Mouse (Mus musculus) MEL (cell line): ENCODE data around the gene Glp2r. TPM values are rescaled to one million over a fixed set of nuclear protein-coding genes. Genes with fewer than 3 reads are reported as not detected.

Source experiments
- DNase-seq: peaks from one replicate; pipeline ENCODE4 v3.0.0; 2011; ENCODE audit warnings: low read depth, low spot score
- H3K27ac ChIP-seq: 2 replicates; pipeline ENCODE4 v1.5.1; 2012; ENCODE audit warnings: low read depth, mild to moderate bottlenecking, control low read depth, low read length, moderate library complexity; ENCODE audit not compliant: control insufficient read depth
- H3K27me3 ChIP-seq, 2 experiments: fragments of 150-350 bp in 1 of 2; sonication (generic) in 1 of 2; 2 replicates each; pipeline ENCODE4 v1.6.1; 2012; ENCODE audit warnings: low read length in 2 of 2, mild to moderate bottlenecking in 2 of 2, improper control_type of control experiment in 1 of 2, moderate library complexity in 1 of 2; ENCODE audit not compliant: insufficient read depth in 2 of 2, control insufficient read depth in 1 of 2
- H3K36me3 ChIP-seq, 2 experiments: 2 replicates each; pipeline ENCODE4 v1.6.1; 2012 to 2014; ENCODE audit warnings: low read length in 2 of 2, improper control_type of control experiment in 1 of 2, inconsistent platforms in 1 of 2, mild to moderate bottlenecking in 1 of 2; ENCODE audit not compliant: insufficient read depth in 2 of 2, control insufficient read depth in 1 of 2
- H3K4me1 ChIP-seq, 2 experiments: fragments of 150-350 bp in 1 of 2; sonication (generic) in 1 of 2; 2 replicates each; pipeline ENCODE4 v1.6.1; 2012; ENCODE audit warnings: low read length in 2 of 2, improper control_type of control experiment in 1 of 2, mild to moderate bottlenecking in 1 of 2; ENCODE audit not compliant: insufficient read depth in 2 of 2, control insufficient read depth in 1 of 2
- H3K4me3 ChIP-seq, 2 experiments: fragments of 150-350 bp in 1 of 2; sonication (generic) in 1 of 2; 2 replicates each; pipeline ENCODE4 v1.5.1; 2012; ENCODE audit warnings: low read depth in 2 of 2, low read length in 2 of 2, mild to moderate bottlenecking in 2 of 2, moderate library complexity in 2 of 2, control low read depth in 1 of 2, improper control_type of control experiment in 1 of 2; ENCODE audit not compliant: control insufficient read depth in 1 of 2, insufficient read depth in 1 of 2
- H3K79me2 ChIP-seq: 2 replicates; pipeline ENCODE4 v1.6.1; 2012; ENCODE audit warnings: mild to moderate bottlenecking, low read length, moderate library complexity; ENCODE audit not compliant: control insufficient read depth, poor library complexity, insufficient read depth
- H3K9ac ChIP-seq: 2 replicates; pipeline ENCODE4 v1.6.1; 2012; ENCODE audit warnings: low read depth, mild to moderate bottlenecking, control low read depth, low read length, moderate library complexity; ENCODE audit not compliant: control insufficient read depth, poor library complexity, severe bottlenecking
- H3K9me3 ChIP-seq: fragments of 150-350 bp; sonication (generic); replicated peaks from 2 replicates; pipeline ENCODE4 v1.6.1; 2012; ENCODE audit warnings: mild to moderate bottlenecking, low read length, improper control_type of control experiment, moderate library complexity; ENCODE audit not compliant: insufficient read depth
- BHLHE40 ChIP-seq: IDR thresholded peaks from 2 replicates; pipeline ENCODE4 v1.6.1; 2012; ENCODE audit warnings: low read depth, mild to moderate bottlenecking, inconsistent platforms, low read length, improper control_type of control experiment, borderline replicate concordance
- CHD2 ChIP-seq: IDR thresholded peaks from 2 replicates; pipeline ENCODE4 v1.6.1; 2011; ENCODE audit warnings: low read length, improper control_type of control experiment
- CTCF ChIP-seq, 3 experiments: IDR thresholded peaks in 2 of 3; conservative IDR thresholded peaks in 1 of 3; 2 replicates each; pipeline ENCODE4 v1.5.1; 2011 to 2012; ENCODE audit warnings: low read length in 3 of 3, low read depth in 2 of 3, mild to moderate bottlenecking in 2 of 3, improper control_type of control experiment in 1 of 3, inconsistent platforms in 1 of 3, mixed read lengths in 1 of 3, moderate library complexity in 1 of 3; ENCODE audit not compliant: control insufficient read depth in 1 of 3, insufficient read depth in 1 of 3, poor library complexity in 1 of 3, severe bottlenecking in 1 of 3
- E2F4 ChIP-seq: IDR thresholded peaks from 2 replicates; pipeline ENCODE4 v1.6.1; 2011; ENCODE audit warnings: low read depth, low read length, improper control_type of control experiment, borderline replicate concordance
- EP300 ChIP-seq, 2 experiments: IDR thresholded peaks; 2 replicates each; pipeline ENCODE4 v1.6.1; 2011; ENCODE audit warnings: improper control_type of control experiment in 2 of 2, low read length in 2 of 2, low read depth in 1 of 2, mild to moderate bottlenecking in 1 of 2
- JUND ChIP-seq: IDR thresholded peaks from 2 replicates; pipeline ENCODE4 v1.6.1; 2011; ENCODE audit warnings: low read depth, mild to moderate bottlenecking, improper control_type of control experiment, low read length
- KAT2A ChIP-seq: conservative IDR thresholded peaks from 2 replicates; pipeline ENCODE4 v1.6.1; 2012; ENCODE audit warnings: low read depth, low read length, improper control_type of control experiment, inconsistent platforms
- MAFK ChIP-seq: IDR thresholded peaks from 2 replicates; pipeline ENCODE4 v1.6.1; 2011; ENCODE audit warnings: low read depth, mild to moderate bottlenecking, low read length, improper control_type of control experiment, borderline replicate concordance
- MAX ChIP-seq: IDR thresholded peaks from 2 replicates; pipeline ENCODE4 v1.6.1; 2011; ENCODE audit warnings: low read length, improper control_type of control experiment
- MAZ ChIP-seq: IDR thresholded peaks from 2 replicates; pipeline ENCODE4 v1.6.1; 2012; ENCODE audit warnings: low read depth, mild to moderate bottlenecking, inconsistent platforms, low read length, improper control_type of control experiment
- MXI1 ChIP-seq: IDR thresholded peaks from 2 replicates; pipeline ENCODE4 v1.6.1; 2011; ENCODE audit warnings: mild to moderate bottlenecking, low read depth, low read length, improper control_type of control experiment
- POLR2A ChIP-seq, 2 experiments: IDR thresholded peaks; 2 replicates each; pipeline ENCODE4 v1.6.1; 2011 to 2012; ENCODE audit warnings: low read length in 2 of 2, mild to moderate bottlenecking in 2 of 2, control low read depth in 1 of 2, improper control_type of control experiment in 1 of 2, low read depth in 1 of 2, moderate library complexity in 1 of 2; ENCODE audit not compliant: control insufficient read depth in 1 of 2, insufficient read depth in 1 of 2, poor library complexity in 1 of 2
- POLR2AphosphoS2 ChIP-seq: IDR thresholded peaks from 2 replicates; pipeline ENCODE4 v1.6.1; 2011; ENCODE audit warnings: low read length, improper control_type of control experiment
- RAD21 ChIP-seq: IDR thresholded peaks from 2 replicates; pipeline ENCODE4 v1.6.1; 2011; ENCODE audit warnings: mild to moderate bottlenecking, low read depth, low read length, improper control_type of control experiment
- RCOR1 ChIP-seq: IDR thresholded peaks from 2 replicates; pipeline ENCODE4 v1.6.1; 2012; ENCODE audit warnings: low read depth, mild to moderate bottlenecking, inconsistent platforms, low read length, improper control_type of control experiment
- SIN3A ChIP-seq: IDR thresholded peaks from 2 replicates; pipeline ENCODE4 v1.6.1; 2012; ENCODE audit warnings: low read length, improper control_type of control experiment, inconsistent platforms
- SMC3 ChIP-seq: IDR thresholded peaks from 2 replicates; pipeline ENCODE4 v1.6.1; 2011; ENCODE audit warnings: low read depth, low read length, improper control_type of control experiment
- TAL1 ChIP-seq: IDR thresholded peaks from 2 replicates; pipeline ENCODE4 v1.6.1; 2012; ENCODE audit warnings: mild to moderate bottlenecking, inconsistent platforms, low read length, moderate library complexity, mixed read lengths
- ZC3H11A ChIP-seq: IDR thresholded peaks from 2 replicates; pipeline ENCODE4 v1.6.1; 2012; ENCODE audit warnings: low read depth, mild to moderate bottlenecking, inconsistent platforms, low read length, improper control_type of control experiment
- ZMIZ1 ChIP-seq: IDR thresholded peaks from 2 replicates; pipeline ENCODE4 v1.6.1; 2012; ENCODE audit warnings: low read depth, mild to moderate bottlenecking, inconsistent platforms, low read length, improper control_type of control experiment, moderate library complexity
- polyA plus RNA-seq, 2 experiments: library from polyadenylated mRNA; stranded (reverse) in 1 of 2; unstranded in 1 of 2; fragments of >175 nt in 1 of 2; fragments of >200 nt in 1 of 2; gene quantifications; 2 replicates each; pipeline versions ENCODE4 v1.2.1 to v1.2.4; 2012; ENCODE audit warnings: low replicate concordance in 2 of 2, low read depth in 1 of 2; ENCODE audit not compliant: insufficient read length in 2 of 2, insufficient read depth in 1 of 2, missing spikeins in 1 of 2
- total RNA-seq: library from RNA; depleted of rRNA; stranded (reverse); fragments of 300-350 nt; gene quantifications from 2 replicates; pipeline ENCODE4 v1.2.3, GENCODE M21; 2012

The Glp2r gene
- total and polyA plus RNA-seq, 3 experiments, result not detected

- Histone ChIP-seq H3K79me2 (no peaks in the 10 kb centered on the region), H3K36me3 (no peaks in the 10 kb centered on the region), H3K27me3 (no peaks in the 10 kb centered on the region), H3K9me3 (no peaks in the 10 kb centered on the region), H3K9ac (no peak overlapping the region), H3K27ac (no peak overlapping the region), H3K4me3 (no peak overlapping the region), H3K4me1 (no peaks in the 10 kb centered on the region)
- no peak for TF ChIP-seq POLR2A (IDR thresholded peaks at IDR 0.05; ENCODE audit: control insufficient read depth in 1 of 2, insufficient read depth in 1 of 2, low read depth in 1 of 2, low read length in 2 of 2, poor library complexity in 1 of 2)
- no peak for TF ChIP-seq MAFK
- no peak for TF ChIP-seq TAL1
- no peak for TF ChIP-seq CHD2
- no peak for TF ChIP-seq JUND
- no peak for TF ChIP-seq SMC3
- TF ChIP-seq POLR2AphosphoS2, result no peak
- no peak for TF ChIP-seq CTCF (IDR thresholded peaks at IDR 0.05 in 2 of 3, conservative IDR thresholded peaks at IDR 0.05 in 1 of 3; ENCODE audit: control insufficient read depth in 1 of 3, insufficient read depth in 1 of 3, low read depth in 2 of 3, low read length in 3 of 3, poor library complexity in 1 of 3, severe bottlenecking in 1 of 3)
- no peak for TF ChIP-seq ZMIZ1
- TF ChIP-seq ZC3H11A, result no peak
- TF ChIP-seq RCOR1, result no peak
- no peak for DNase-seq
These were observed 116.4 kb downstream of the Glp2r start for GRCm38 (mm10) chr11:67654514-67654913.

- Histone ChIP-seq H3K36me3 (no peaks in the 10 kb centered on the region), H3K27ac (no peak overlapping the region), H3K4me1 (no peaks in the 10 kb centered on the region), H3K27me3 (no peaks in the 10 kb centered on the region), H3K9ac (no peak overlapping the region), H3K4me3 (no peak overlapping the region), H3K9me3 (no peaks in the 10 kb centered on the region), H3K79me2 (no peaks in the 10 kb centered on the region)
- DNase-seq, result no peak
- TF ChIP-seq SIN3A, result no peak
- no peak for TF ChIP-seq MAX
- TF ChIP-seq KAT2A, result no peak
- TF ChIP-seq EP300 (IDR thresholded peaks at IDR 0.05; ENCODE audit: low read depth in 1 of 2, low read length in 2 of 2), result no peak
- no peak for TF ChIP-seq MAZ
- TF ChIP-seq ZC3H11A, result no peak
- TF ChIP-seq MXI1, result no peak
- no peak for TF ChIP-seq E2F4
- TF ChIP-seq BHLHE40, result no peak
- no peak for TF ChIP-seq RAD21
- TF ChIP-seq CHD2, result no peak
These were observed 117.3 kb downstream of the Glp2r start for GRCm38 (mm10) chr11:67653521-67654090.
